Mouse (Mus musculus): Measurements from ENCODE around the gene Gtf2f2. TPM values are rescaled to one million over a fixed set of nuclear protein-coding genes. Genes with fewer than 3 reads are reported as not detected.

The Gtf2f2 gene
- polyA plus RNA-seq (2012; ENCODE audit: insufficient read depth, low replicate concordance) = 2.0 and 8.3 TPM in 2 replicates

DNA sequence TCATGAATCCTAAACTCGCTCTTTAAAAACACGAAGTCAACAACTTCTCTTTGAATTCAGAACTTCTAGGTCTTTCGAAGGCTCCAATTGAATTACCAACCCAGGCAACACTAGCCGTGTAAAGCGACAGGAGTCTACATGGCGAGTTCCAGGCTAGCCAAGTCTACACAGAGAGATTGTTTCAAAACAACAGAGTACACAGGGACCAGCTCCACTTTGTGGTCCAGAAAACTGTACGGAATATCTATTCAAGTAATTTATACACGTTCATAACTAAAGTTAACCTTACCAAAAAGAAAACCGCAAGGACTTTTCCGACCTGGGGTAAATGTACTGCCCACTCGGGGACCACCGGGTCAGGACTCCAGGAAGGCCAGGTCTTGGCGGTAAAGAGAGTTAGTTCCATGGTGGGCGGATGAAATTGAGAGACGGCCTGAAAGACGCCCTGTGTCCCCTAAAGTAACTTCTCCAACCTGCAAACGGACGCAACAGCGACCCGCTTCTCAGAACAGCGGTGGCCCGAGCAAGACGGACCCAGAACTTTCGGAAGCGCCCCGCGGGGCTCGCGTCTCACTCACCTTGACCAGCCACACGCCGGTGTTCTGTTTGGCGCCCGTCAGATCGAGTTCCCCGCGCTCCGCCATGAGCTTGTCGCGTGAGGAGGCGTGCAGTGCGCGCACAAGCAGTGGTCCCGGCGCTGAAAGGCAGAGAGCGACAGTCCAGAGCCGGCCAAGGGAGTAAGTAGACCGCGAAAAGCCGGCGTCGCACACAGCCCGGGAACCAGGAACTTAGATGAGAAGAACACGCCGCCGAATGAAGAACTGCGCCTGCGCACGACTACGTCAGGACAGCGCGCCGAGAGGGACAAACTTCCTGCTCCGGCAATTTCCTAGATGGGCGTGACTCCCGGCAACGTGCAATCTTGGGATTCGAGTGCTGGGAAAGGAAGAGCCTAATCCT, at the start of gene Gtf2f2:
TSS of gene Gtf2f2 (minus strand) at position 764 of the 960 bp plus-strand sequence.
- Histone ChIP-seq H3K4me3 (replicated peaks) (peak within 1 kb of the TSS; percentile 97), H3K4me1 (peaks cover 31% of the 10 kb centered on the region), H3K27me3 (replicated peaks) (no peaks in the 10 kb centered on the region), H3K9me3 (no peaks in the 10 kb centered on the region), H3K36me3 (replicated peaks; ENCODE audit: low read length) (peaks cover 13% of the 10 kb centered on the region)
- TF ChIP-seq GATA1 (IDR thresholded peaks at IDR 0.05; ENCODE audit: borderline replicate concordance, low read length) (no peak), FLI1 (IDR thresholded peaks at IDR 0.05; ENCODE audit: low read length) (no peak; the same call in 1 of the 2 replicates)

DNA sequence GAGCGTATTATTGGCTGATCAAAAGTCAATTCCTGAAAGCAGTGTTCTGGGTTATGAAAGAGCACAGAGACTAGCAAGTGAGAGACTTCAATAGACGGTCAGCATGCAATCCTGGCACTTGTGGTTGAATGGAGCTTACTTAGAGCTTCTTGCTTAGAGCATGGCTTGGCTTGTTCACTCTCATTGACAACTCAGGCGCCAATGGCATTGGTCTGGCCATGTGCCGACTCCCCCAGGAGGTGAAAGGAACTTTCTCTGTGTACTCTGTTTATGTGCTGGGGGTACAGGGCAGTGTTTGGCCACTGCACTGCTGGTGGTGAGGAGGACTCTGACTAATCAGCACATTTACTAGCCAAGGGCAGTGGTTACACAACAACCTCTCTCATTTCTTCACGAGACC, 48.8 kb upstream of the Gtf2f2 start:
- peaks cover 14% of the 10 kb centered on the region for H3K27me3 ChIP-seq (replicated peaks)
- TF ChIP-seq FLI1 (IDR thresholded peaks at IDR 0.05; ENCODE audit: low read length) (no peak), GATA1 (IDR thresholded peaks at IDR 0.05; ENCODE audit: borderline replicate concordance, low read length) (no peak)
- H3K36me3 ChIP-seq (replicated peaks; ENCODE audit: low read length) = no peaks in the 10 kb centered on the region

DNA sequence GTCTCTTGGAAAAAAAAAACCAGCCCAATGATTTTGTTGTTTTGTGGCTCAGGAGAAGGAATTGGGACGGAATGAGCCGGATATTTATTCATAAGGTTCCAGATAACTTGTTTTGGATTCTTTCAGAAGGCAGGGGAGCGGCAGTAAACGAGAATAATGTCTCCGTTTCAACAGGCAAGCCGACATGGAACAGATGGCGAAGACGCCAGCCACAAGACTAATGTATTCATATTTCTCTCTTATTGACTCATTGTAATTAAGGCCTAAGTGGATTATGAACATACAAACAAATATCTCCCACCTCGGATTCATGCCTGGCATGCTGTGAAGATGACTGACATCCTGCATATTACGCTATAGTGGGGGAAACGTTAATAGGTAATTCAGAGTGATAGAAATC, 43.1 kb upstream of the Gtf2f2 start:
- Histone ChIP-seq H3K9me3 (no peaks in the 10 kb centered on the region), H3K36me3 (replicated peaks; ENCODE audit: low read length) (no peaks in the 10 kb centered on the region), H3K27me3 (replicated peaks) (peaks cover 16% of the 10 kb centered on the region), H3K4me1 (no peaks in the 10 kb centered on the region; the same call in 1 of the 2 replicates), H3K4me3 (replicated peaks) (no peak overlapping the region)
- TF ChIP-seq GATA1 (IDR thresholded peaks at IDR 0.05; ENCODE audit: borderline replicate concordance, low read length) (no peak), FLI1 (IDR thresholded peaks at IDR 0.05; ENCODE audit: low read length) (no peak)

More for the DNA sequence above, 48.8 kb upstream of the Gtf2f2 start:
- H3K4me3 ChIP-seq (replicated peaks) = no peak overlapping the region
- H3K9me3 ChIP-seq = no peaks in the 10 kb centered on the region
- H3K4me1 ChIP-seq = peaks cover 3% of the 10 kb centered on the region; the same call in 1 of the 2 replicates

DNA sequence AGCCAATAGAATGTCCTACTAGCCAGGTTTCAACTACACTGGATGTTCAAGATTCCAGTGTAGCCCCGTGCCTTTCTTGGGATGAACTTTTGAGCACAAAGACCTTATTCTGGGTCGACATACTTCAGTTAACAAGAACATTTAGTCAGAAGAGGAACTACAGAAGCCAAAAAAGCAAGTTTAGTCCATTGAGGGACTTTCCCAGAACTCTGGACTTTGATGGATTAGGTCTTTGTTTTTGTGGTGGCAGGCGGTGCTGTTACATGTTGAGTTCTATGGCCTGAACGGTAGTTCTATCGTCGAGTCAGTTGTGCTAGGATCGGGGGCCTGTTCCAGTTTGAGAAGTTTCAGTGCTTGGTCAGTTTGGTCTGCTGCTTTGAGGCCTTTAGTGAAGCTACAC, 41.3 kb upstream of the Gtf2f2 start:
- Histone ChIP-seq H3K9me3 (no peaks in the 10 kb centered on the region), H3K36me3 (replicated peaks; ENCODE audit: low read length) (no peaks in the 10 kb centered on the region), H3K27me3 (replicated peaks) (peaks cover 8% of the 10 kb centered on the region), H3K4me1 (no peaks in the 10 kb centered on the region), H3K4me3 (replicated peaks) (no peak overlapping the region)
- TF ChIP-seq FLI1 (IDR thresholded peaks at IDR 0.05; ENCODE audit: low read length) (no peak), GATA1 (IDR thresholded peaks at IDR 0.05; ENCODE audit: borderline replicate concordance, low read length) (no peak)

DNA sequence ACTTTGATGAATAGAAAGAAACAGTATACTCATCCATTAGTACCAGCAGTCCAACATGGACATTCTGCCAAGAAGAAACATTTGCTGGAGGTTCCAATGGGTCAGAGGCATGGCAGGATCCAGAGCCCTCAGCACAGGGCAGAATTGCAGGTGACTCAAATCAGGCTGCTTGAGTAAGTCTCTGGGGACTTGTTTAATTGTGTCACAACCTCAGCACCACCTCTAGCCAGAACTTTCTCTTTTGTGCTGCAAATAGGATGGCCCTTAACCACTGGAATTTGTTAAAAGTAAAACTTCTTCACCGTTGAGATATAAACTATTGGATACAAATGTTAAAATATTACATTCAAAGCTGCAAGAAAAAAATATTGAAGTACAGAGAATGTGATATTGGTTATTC, 35.1 kb upstream of the Gtf2f2 start:
- Histone ChIP-seq H3K36me3 (replicated peaks; ENCODE audit: low read length) (no peaks in the 10 kb centered on the region), H3K4me3 (replicated peaks) (no peak overlapping the region), H3K27me3 (replicated peaks) (no peaks in the 10 kb centered on the region), H3K4me1 (no peaks in the 10 kb centered on the region), H3K9me3 (no peaks in the 10 kb centered on the region)
- TF ChIP-seq FLI1 (IDR thresholded peaks at IDR 0.05; ENCODE audit: low read length) = no peak
- TF ChIP-seq GATA1 (IDR thresholded peaks at IDR 0.05; ENCODE audit: borderline replicate concordance, low read length) = no peak

DNA sequence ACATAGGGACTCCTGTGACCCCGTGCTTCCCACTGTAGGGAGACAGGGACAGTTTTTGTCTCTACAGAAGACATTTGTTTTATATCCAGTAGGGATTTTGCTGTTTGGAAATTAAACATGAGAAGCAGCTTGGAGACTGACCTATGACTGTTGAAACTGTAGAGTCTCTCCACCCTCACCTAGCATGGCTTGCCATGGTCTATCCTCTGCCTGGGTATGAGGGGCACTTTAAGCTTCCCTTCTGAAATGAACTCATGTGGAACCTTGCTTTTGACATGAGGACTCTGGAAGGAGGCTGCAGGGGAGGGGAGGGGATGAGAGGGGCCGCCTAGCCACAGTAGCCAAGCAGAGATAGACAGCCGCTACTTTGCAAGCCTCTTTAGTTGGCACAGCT, 33.5 kb upstream of the Gtf2f2 start:
- H3K36me3 ChIP-seq (replicated peaks; ENCODE audit: low read length) = no peaks in the 10 kb centered on the region
- H3K9me3 ChIP-seq = no peaks in the 10 kb centered on the region
- no peak for TF ChIP-seq FLI1 (IDR thresholded peaks at IDR 0.05; ENCODE audit: low read length)
- no peak for TF ChIP-seq GATA1 (IDR thresholded peaks at IDR 0.05; ENCODE audit: borderline replicate concordance, low read length)
- H3K27me3 ChIP-seq (replicated peaks) = no peaks in the 10 kb centered on the region
- H3K4me3 ChIP-seq (replicated peaks) = no peak overlapping the region
- no peaks in the 10 kb centered on the region for H3K4me1 ChIP-seq

DNA sequence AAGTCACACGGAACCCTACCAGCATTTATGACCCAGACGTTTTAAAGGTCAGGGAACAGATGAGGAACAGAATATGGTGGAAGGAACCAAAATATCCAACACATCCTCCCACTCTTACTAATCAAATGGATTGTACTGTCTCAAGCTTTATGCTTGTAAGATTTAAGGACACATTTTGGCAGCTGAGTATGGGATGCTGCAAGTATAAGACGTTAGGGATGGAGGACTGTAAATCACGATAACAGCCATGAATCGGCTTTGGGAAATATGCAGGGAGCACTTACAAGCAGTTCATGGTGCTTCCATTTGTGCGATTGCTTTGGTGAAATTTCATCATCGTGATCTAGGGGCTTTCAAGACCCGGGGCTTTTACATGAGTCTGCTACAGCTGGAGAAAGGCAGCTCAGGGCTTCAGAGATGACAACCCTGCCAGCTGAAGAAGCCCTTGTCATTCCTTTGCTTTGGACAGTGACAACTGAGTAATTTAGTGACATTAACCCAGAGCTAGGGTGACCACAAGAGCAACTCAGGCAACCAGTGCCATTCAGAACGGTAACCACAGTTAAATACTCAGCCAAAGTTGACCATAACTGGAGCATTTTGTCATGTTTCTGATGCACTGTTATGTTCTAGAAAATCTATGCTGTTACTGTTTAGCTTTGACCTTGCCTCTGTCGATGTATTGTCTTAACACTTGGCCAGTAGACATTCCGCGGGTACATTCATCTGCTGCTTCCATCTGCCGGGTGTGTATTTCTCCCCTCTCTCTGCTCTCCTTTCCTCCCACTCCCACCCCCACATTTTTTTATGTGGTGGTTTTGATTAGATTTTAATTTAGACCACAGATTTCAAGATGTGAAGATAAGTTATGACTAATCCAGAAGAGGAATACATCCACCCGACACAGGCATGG, 32.8 kb upstream of the Gtf2f2 start:
- Histone ChIP-seq H3K9me3 (no peaks in the 10 kb centered on the region), H3K36me3 (replicated peaks; ENCODE audit: low read length) (no peaks in the 10 kb centered on the region), H3K4me1 (no peaks in the 10 kb centered on the region), H3K27me3 (replicated peaks) (no peaks in the 10 kb centered on the region), H3K4me3 (replicated peaks) (no peak overlapping the region)
- no peak for TF ChIP-seq FLI1 (IDR thresholded peaks at IDR 0.05; ENCODE audit: low read length)
- no peak for TF ChIP-seq GATA1 (IDR thresholded peaks at IDR 0.05; ENCODE audit: borderline replicate concordance, low read length)

DNA sequence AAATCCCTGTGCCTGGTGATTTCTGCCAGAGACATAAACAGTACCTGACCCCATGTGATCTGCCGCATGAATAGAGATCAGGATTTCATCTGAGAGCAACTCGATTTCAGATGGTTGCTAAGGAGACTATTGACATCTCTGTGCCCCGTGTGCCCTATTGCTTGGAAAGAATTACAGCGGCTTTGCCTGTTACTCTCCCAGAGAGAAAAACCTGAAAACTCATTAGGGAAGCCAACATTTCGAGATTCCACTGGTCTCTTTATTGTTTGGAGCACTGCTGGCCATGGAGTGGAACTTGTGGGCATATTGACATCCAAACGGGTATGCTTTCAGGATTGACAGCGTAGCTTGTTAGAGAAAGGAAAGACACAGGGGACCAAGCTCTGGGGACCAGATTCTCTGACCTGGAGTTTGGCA, 22.6 kb upstream of the Gtf2f2 start:
- TF ChIP-seq FLI1 (IDR thresholded peaks at IDR 0.05; ENCODE audit: low read length) = no peak
- TF ChIP-seq GATA1 (IDR thresholded peaks at IDR 0.05; ENCODE audit: borderline replicate concordance, low read length) = no peak
- H3K9me3 ChIP-seq = peaks cover 4% of the 10 kb centered on the region
- H3K4me3 ChIP-seq (replicated peaks) = no peak overlapping the region
- no peaks in the 10 kb centered on the region for H3K36me3 ChIP-seq (replicated peaks; ENCODE audit: low read length)
- no peaks in the 10 kb centered on the region for H3K4me1 ChIP-seq
- peaks cover 6% of the 10 kb centered on the region for H3K27me3 ChIP-seq (replicated peaks)

DNA sequence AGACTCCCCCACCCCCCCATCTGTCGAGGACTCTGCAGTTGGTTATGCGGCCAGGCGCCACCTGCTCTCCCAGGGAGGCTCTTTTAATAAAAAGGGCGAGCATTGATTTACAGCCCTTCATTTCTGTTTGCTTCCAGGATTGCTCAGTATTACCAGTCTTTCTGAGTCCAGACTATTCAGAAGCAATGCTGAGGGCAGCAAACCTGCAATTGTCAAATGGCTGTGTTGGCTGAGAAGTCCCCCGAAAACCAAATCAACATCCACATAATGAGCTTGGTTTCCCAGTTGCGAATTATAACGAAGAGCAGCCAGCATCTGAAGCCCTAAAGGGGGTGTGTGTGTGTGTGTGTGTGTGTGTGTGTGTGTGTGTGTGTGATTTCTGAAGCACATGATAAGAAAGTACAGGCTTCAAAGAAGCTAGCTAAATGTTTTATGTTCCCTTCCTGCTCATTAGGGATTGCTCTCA, 22.0 kb upstream of the Gtf2f2 start:
- Histone ChIP-seq H3K9me3 (peaks cover 4% of the 10 kb centered on the region), H3K36me3 (replicated peaks; ENCODE audit: low read length) (no peaks in the 10 kb centered on the region), H3K27me3 (replicated peaks) (peaks cover 3% of the 10 kb centered on the region), H3K4me3 (replicated peaks) (no peak overlapping the region), H3K4me1 (no peaks in the 10 kb centered on the region)
- TF ChIP-seq FLI1 (IDR thresholded peaks at IDR 0.05; ENCODE audit: low read length) (no peak), GATA1 (IDR thresholded peaks at IDR 0.05; ENCODE audit: borderline replicate concordance, low read length) (no peak)
